Mouse (Mus musculus) heart, embryonic 13.5 days (tissue): Measurements from ENCODE around the gene Sox15. TPM values are rescaled to one million over a fixed set of nuclear protein-coding genes. Genes with fewer than 3 reads are reported as not detected.

Experiments used
- ATAC-seq: fragments of 200-750 bp; cut with Nextera tagmentation; 2 replicates; pipeline ENCODE4 v1.8.0; 2017; ENCODE audit warnings: moderate TSS enrichment; ENCODE audit not compliant: insufficient number of reproducible peaks, low FRiP score, low TSS enrichment; ENCODE audit errors: extremely low read depth
- H3K27ac ChIP-seq: fragments of 300-500 bp; sonication (generic); replicated peaks from 2 replicates; pipeline ENCODE4 v1.5.1; 2015; ENCODE audit warnings: moderate library complexity, mild to moderate bottlenecking, inconsistent platforms
- H3K27me3 ChIP-seq: fragments of 300-500 bp; sonication (generic); replicated peaks from 2 replicates; pipeline ENCODE4 v1.6.1; 2015; ENCODE audit warnings: mild to moderate bottlenecking, inconsistent platforms
- H3K36me3 ChIP-seq: fragments of 300-500 bp; sonication (generic); 2 replicates; pipeline ENCODE4 v1.6.1; 2015; ENCODE audit warnings: mild to moderate bottlenecking, inconsistent platforms
- H3K4me1 ChIP-seq: fragments of 300-500 bp; sonication (generic); 2 replicates; pipeline ENCODE4 v1.6.1; 2015; ENCODE audit warnings: inconsistent platforms
- H3K4me2 ChIP-seq: fragments of 300-500 bp; sonication (generic); 2 replicates; pipeline ENCODE4 v1.6.1; 2015; ENCODE audit warnings: inconsistent platforms, mild to moderate bottlenecking, moderate library complexity
- H3K4me3 ChIP-seq: fragments of 300-500 bp; sonication (generic); 2 replicates; pipeline ENCODE4 v1.5.1; 2015; ENCODE audit warnings: moderate library complexity, mild to moderate bottlenecking, inconsistent platforms
- H3K9ac ChIP-seq: fragments of 300-500 bp; sonication (generic); 2 replicates; pipeline ENCODE4 v1.6.1; 2015; ENCODE audit warnings: inconsistent platforms, mild to moderate bottlenecking, moderate library complexity
- H3K9me3 ChIP-seq: fragments of 300-500 bp; sonication (generic); 2 replicates; pipeline ENCODE4 v1.6.1; 2016; ENCODE audit warnings: inconsistent platforms
- WGBS: fragments of 180-500 bp; shearing (Covaris S2); methylation state at CpG from one replicate; pipeline ENCODE4 v1.1.7; 2015; ENCODE audit warnings: mixed read lengths; 5-methylcytosine and 5-hydroxymethylcytosine counted together
- polyA plus RNA-seq: library from polyadenylated mRNA; unstranded; fragments of >200 nt; fragmentation: Nextera tagmentation; extraction: Ambion mirVana; gene quantifications from 2 replicates; pipeline ENCODE4 v1.2.1, GENCODE M21; 2015

Gene Sox15
- polyA plus RNA-seq, 1 experiment from 2014 or later = not detected

GRCm38 (mm10) chr11:69664841-69665240, 9.7 kb downstream of the Sox15 start:
- peaks cover 65% of the 10 kb centered on the region for H3K36me3 ChIP-seq
- H3K27me3 ChIP-seq = no peaks in the 10 kb centered on the region
- H3K4me1 ChIP-seq = peaks cover 35% of the 10 kb centered on the region
- H3K9ac ChIP-seq = no peak overlapping the region
- ATAC-seq = no peak
- H3K4me3 ChIP-seq = no peak overlapping the region
- no peak overlapping the region for H3K27ac ChIP-seq
- 93% methylated on average over 7 of the region's 7 CpGs for WGBS
- H3K9me3 ChIP-seq = no peaks in the 10 kb centered on the region
- no peak overlapping the region for H3K4me2 ChIP-seq

DNA sequence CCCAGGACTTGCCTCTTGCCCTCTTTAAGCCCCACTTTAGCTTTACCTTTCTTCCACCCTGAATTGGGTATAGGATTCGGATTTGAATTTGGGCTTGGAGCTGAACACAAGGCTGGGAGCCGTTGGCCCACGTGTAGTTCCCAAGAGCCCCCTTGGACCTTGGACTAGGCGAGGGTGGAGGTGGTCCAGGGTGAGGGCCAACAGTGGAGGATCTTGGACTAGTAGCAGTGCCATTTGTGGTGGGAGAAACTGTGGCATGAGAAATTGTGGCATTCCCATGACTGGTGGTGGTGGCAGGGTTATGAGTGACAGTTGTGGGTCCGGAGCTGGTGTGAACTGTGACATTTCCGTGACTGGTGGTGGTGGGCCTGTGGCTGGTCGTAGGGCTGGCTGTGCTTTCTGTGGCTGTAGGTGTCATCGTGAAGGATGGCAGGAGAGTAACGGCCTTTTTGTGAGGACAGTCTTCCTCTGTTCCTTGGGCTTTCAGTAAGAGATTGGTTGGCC, 10.4 kb downstream of the Sox15 start:
- peaks cover 42% of the 10 kb centered on the region for H3K4me1 ChIP-seq
- peaks cover 70% of the 10 kb centered on the region for H3K36me3 ChIP-seq
- ATAC-seq = no peak
- WGBS = 73% methylated on average over 9 of the region's 9 CpGs
- H3K4me2 ChIP-seq = no peak overlapping the region
- H3K9me3 ChIP-seq = no peaks in the 10 kb centered on the region
- H3K27me3 ChIP-seq = no peaks in the 10 kb centered on the region
- no peak overlapping the region for H3K4me3 ChIP-seq
- 0 out of 2 replicates have a peak overlapping the region, but pooled peaks have one; percentile 6 for H3K27ac ChIP-seq
- no peak overlapping the region for H3K9ac ChIP-seq

DNA sequence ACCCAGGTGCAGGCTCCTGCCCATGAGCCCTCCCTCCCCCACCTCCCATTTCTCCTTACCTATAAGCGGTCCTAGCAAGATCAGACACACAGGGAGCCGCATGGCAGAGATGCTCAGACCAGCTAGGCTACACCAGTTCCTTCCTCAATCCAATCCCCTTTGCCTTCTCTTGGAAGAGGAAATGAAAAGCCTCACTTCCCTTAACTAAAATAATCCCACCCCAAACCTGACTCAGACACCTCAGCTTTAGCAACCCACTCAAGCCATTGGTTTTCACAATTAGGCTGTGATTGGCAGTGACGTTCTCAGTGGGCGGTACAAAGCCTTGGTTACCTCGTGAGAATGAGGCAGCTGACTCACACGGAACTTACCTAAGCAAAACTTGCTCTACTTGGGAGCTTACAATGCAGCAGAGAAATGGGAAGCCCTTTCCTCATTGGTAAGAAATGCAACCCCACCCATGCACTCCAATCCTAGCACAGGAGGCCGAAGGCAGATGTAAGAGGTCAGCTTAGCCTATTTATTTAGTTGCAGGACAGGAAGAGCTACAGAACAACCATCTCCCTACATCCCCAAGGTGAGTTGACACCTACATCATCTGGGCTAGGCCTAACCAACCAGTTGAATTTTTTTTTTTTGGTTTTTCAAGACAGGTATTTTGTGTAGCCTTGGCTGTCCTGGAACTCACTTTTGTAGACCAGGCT, 11.0 kb downstream of the Sox15 start, which contains the start of gene Cd68:
Gene Cd68, minus strand, starts transcription at position 193 of the 704 bp plus-strand sequence.
- H3K4me2 ChIP-seq = no peak within 1 kb of the TSS
- 32% methylated on average over 7 of the region's 7 CpGs for WGBS
- H3K4me3 ChIP-seq = no peak within 1 kb of the TSS
- 0 out of 2 replicates have a peak within 1 kb of the TSS, but pooled peaks have one; percentile 6 for H3K27ac ChIP-seq
- no peaks in the 10 kb centered on the region for H3K27me3 ChIP-seq
- no peaks in the 10 kb centered on the region for H3K9me3 ChIP-seq
- H3K36me3 ChIP-seq = peaks cover 75% of the 10 kb centered on the region
- no peak within 1 kb of the TSS for H3K9ac ChIP-seq
- peaks cover 42% of the 10 kb centered on the region for H3K4me1 ChIP-seq
- ATAC-seq = no peak

DNA sequence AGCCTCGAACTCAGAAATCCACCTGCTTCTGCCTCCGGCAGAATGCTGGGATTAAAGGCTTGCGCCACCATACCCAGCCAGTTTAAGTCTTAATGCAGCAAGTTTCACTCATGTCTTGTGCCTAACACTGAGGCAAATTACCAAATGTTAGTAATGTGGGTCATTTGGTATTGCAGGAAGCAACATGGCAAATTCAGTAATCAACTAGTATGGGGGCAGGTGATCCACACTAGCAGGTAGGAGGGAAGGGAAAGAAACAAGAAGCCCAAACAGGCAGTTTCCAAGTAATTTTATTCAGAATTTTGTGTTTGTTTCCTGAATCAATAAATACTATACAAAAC, 11.5 kb downstream of the Sox15 start:
- Histone ChIP-seq H3K36me3 (peaks cover 75% of the 10 kb centered on the region), H3K27me3 (no peaks in the 10 kb centered on the region), H3K4me2 (no peak overlapping the region), H3K27ac (0 out of 2 replicates have a peak overlapping the region, but pooled peaks have one; percentile 6), H3K4me1 (peaks cover 36% of the 10 kb centered on the region), H3K4me3 (no peak overlapping the region), H3K9me3 (no peaks in the 10 kb centered on the region), H3K9ac (no peak overlapping the region)
- no peak for ATAC-seq
- WGBS = 77% methylated on average over 3 of the region's 3 CpGs

- H3K9me3 ChIP-seq = no peaks in the 10 kb centered on the region
- peak overlapping the region; percentile 100 for H3K4me3 ChIP-seq
- H3K27ac ChIP-seq = peak overlapping the region; percentile 99
- H3K9ac ChIP-seq = peak overlapping the region; percentile 100
- H3K4me1 ChIP-seq = peaks cover 28% of the 10 kb centered on the region
- peaks cover 81% of the 10 kb centered on the region for H3K36me3 ChIP-seq
- H3K4me2 ChIP-seq = peak overlapping the region; percentile 95
- no peaks in the 10 kb centered on the region for H3K27me3 ChIP-seq
- under 1% methylated on average over 61 of the region's 61 CpGs for WGBS
- ATAC-seq = peak; percentile 56
Measured at GRCm38 (mm10) chr11:69670786-69671725, 15.9 kb downstream of the Sox15 start.

GRCm38 (mm10) chr11:69671726-69672124, 16.6 kb downstream of the Sox15 start:
- no peaks in the 10 kb centered on the region for H3K9me3 ChIP-seq
- H3K9ac ChIP-seq = peak overlapping the region; percentile 100
- H3K4me3 ChIP-seq = peak overlapping the region; percentile 100
- peak overlapping the region; percentile 99 for H3K27ac ChIP-seq
- WGBS = under 1% methylated on average over 43 of the region's 43 CpGs
- H3K36me3 ChIP-seq = peaks cover 81% of the 10 kb centered on the region
- no peak for ATAC-seq
- peaks cover 28% of the 10 kb centered on the region for H3K4me1 ChIP-seq
- no peaks in the 10 kb centered on the region for H3K27me3 ChIP-seq
- peak overlapping the region; percentile 95 for H3K4me2 ChIP-seq

- Histone ChIP-seq H3K27me3 (no peaks in the 10 kb centered on the region), H3K36me3 (peaks cover 82% of the 10 kb centered on the region), H3K4me1 (peaks cover 28% of the 10 kb centered on the region), H3K4me2 (peak within 1 kb of the TSS; percentile 95), H3K9me3 (no peaks in the 10 kb centered on the region), H3K4me3 (peak within 1 kb of the TSS; percentile 100), H3K27ac (peak within 1 kb of the TSS; percentile 99), H3K9ac (peak within 1 kb of the TSS; percentile 100)
- peak; percentile 94 for ATAC-seq
- 0% methylated on average over 36 of the region's 36 CpGs for WGBS
Measured at GRCm38 (mm10) chr11:69672211-69672706, 17.1 kb downstream of the Sox15 start, which contains the start of gene Eif4a1. Gene Eif4a1, minus strand, starts transcription at chr11:69672423.

- 100% methylated on average over 2 of the region's 2 CpGs for WGBS
- H3K9ac ChIP-seq = no peak overlapping the region
Measured at GRCm38 (mm10) chr11:69679144-69679543, 24.0 kb downstream of the Sox15 start.

GRCm38 (mm10) chr11:69680136-69680855, 25.2 kb downstream of the Sox15 start:
- peaks cover 52% of the 10 kb centered on the region for H3K36me3 ChIP-seq
- no peak for ATAC-seq
- H3K9me3 ChIP-seq = no peaks in the 10 kb centered on the region
- H3K27ac ChIP-seq = no peak overlapping the region
- H3K4me3 ChIP-seq = peak overlapping the region; percentile 84
- H3K9ac ChIP-seq = peak overlapping the region; percentile 92
- WGBS = 89% methylated on average over 30 of the region's 30 CpGs
- peaks cover 39% of the 10 kb centered on the region for H3K4me1 ChIP-seq
- H3K27me3 ChIP-seq = no peaks in the 10 kb centered on the region
- peak overlapping the region; percentile 98 for H3K4me2 ChIP-seq

More at GRCm38 (mm10) chr11:69679144-69679543, 24.0 kb downstream of the Sox15 start:
- Histone ChIP-seq H3K9me3 (no peaks in the 10 kb centered on the region), H3K4me2 (peak overlapping the region; percentile 17; the same call in 1 of the 2 replicates), H3K4me1 (peaks cover 34% of the 10 kb centered on the region), H3K27me3 (no peaks in the 10 kb centered on the region), H3K27ac (no peak overlapping the region), H3K4me3 (no peak overlapping the region), H3K36me3 (peaks cover 64% of the 10 kb centered on the region)
- no peak for ATAC-seq

DNA sequence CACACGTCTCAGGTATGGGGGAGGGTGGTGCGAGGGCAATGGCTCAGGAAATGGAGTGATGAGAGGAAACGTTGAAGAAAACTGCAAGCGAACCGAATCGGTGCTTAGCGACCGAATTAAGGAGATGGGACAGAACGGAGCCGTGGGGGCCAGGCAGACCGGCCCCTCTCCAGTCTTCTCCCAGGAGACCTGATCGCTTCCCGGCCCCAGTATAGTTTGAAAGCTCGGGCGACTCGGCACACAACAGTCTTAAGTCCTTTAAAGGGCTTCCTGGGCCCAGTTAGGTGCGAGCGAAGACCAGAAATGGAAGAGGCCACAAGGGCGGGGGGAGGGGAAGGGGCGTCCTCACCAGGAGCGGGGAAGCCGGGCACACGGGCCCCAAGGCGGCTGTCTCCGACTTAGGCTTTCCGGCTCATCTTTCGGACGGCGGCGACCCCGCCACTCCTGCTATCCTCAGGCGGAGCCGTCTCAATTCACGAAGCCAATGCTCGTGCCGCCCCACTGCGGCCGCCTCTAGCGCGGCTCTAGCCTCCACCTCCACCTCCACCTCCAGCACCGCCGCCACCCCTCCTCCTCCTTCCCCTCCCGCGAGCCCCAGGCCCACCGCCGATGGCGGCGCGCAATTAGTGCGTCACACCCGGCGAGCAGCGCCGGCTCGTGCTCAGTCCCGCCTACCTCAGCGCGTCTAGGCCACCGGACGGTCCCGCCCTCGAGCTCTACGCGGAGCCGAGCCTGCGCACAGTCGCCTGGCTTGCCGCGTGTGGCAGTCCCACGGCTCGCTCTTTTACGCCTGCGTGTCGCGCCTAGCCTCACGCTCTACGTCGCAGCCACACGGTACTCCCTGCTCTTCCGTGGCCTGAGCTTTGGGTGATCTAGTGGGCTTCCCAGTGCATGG, 26.4 kb downstream of the Sox15 start, which contains the start of gene Senp3:
Gene Senp3, minus strand, starts transcription at position 771 of the 895 bp plus-strand sequence.
- WGBS = under 1% methylated on average over 79 of the region's 80 CpGs
- Histone ChIP-seq H3K4me1 (peaks cover 52% of the 10 kb centered on the region), H3K27ac (peak within 1 kb of the TSS; percentile 95), H3K27me3 (no peaks in the 10 kb centered on the region), H3K9me3 (no peaks in the 10 kb centered on the region), H3K36me3 (peaks cover 40% of the 10 kb centered on the region), H3K9ac (peak within 1 kb of the TSS; percentile 92), H3K4me3 (peak within 1 kb of the TSS; percentile 84), H3K4me2 (peak within 1 kb of the TSS; percentile 98)
- ATAC-seq = peak; percentile 91
